Mouse (Mus musculus): Measurements from ENCODE around the gene Erp44.

Gene Erp44

GRCm38 (mm10) chr4:48279498-48280134 lies at the start of gene Erp44, which contains the start of gene Invs:
Gene Erp44, minus strand, starts transcription at chr4:48279558.
Gene Invs, plus strand, starts transcription at chr4:48279760.
- DNase-seq (ENCODE audit: low spot score) = peak; percentile 92

GRCm38 (mm10) chr4:48328042-48328441 lies 48.7 kb upstream of the Erp44 start:
- no peak for DNase-seq (ENCODE audit: low spot score)

GRCm38 (mm10) chr4:48327192-48327591 lies 47.8 kb upstream of the Erp44 start:
- no peak for DNase-seq (ENCODE audit: low spot score)

- no peak for DNase-seq (ENCODE audit: low spot score)
These were observed 42.7 kb upstream of the Erp44 start for GRCm38 (mm10) chr4:48322095-48322494.

- DNase-seq (ENCODE audit: low spot score) = no peak
These were observed 41.9 kb upstream of the Erp44 start for GRCm38 (mm10) chr4:48321276-48321675.

- no peak for DNase-seq (ENCODE audit: low spot score)
These were observed 36.7 kb upstream of the Erp44 start for GRCm38 (mm10) chr4:48316036-48316435.

GRCm38 (mm10) chr4:48314814-48315213 lies 35.5 kb upstream of the Erp44 start:
- DNase-seq (ENCODE audit: low spot score) = no peak

- DNase-seq (ENCODE audit: low spot score) = no peak
These were observed 7.9 kb upstream of the Erp44 start for GRCm38 (mm10) chr4:48287086-48287757.

GRCm38 (mm10) chr4:48281121-48281520 lies 1.8 kb upstream of the Erp44 start:
- no peak for DNase-seq (ENCODE audit: low spot score)

- peak; percentile 43 for DNase-seq (ENCODE audit: low spot score)
These were observed 431 bp downstream of the Erp44 start for GRCm38 (mm10) chr4:48278757-48279497.

GRCm38 (mm10) chr4:48277011-48277410 lies 2.3 kb downstream of the Erp44 start:
- no peak for DNase-seq (ENCODE audit: low spot score)

- DNase-seq (ENCODE audit: low spot score) = no peak
These were observed 3.6 kb downstream of the Erp44 start for GRCm38 (mm10) chr4:48275736-48276135.

GRCm38 (mm10) chr4:48273119-48273829 lies 6.1 kb downstream of the Erp44 start:
- no peak for DNase-seq (ENCODE audit: low spot score)

- no peak for DNase-seq (ENCODE audit: low spot score)
These were observed 7.5 kb downstream of the Erp44 start for GRCm38 (mm10) chr4:48271838-48272237.

GRCm38 (mm10) chr4:48270532-48270931 lies 8.8 kb downstream of the Erp44 start:
- DNase-seq (ENCODE audit: low spot score) = no peak

- DNase-seq (ENCODE audit: low spot score) = no peak
These were observed 11.2 kb downstream of the Erp44 start for GRCm38 (mm10) chr4:48268127-48268526.

GRCm38 (mm10) chr4:48267683-48268082 lies 11.7 kb downstream of the Erp44 start:
- DNase-seq (ENCODE audit: low spot score) = no peak

- no peak for DNase-seq (ENCODE audit: low spot score)
These were observed 21.3 kb downstream of the Erp44 start for GRCm38 (mm10) chr4:48258045-48258444.

GRCm38 (mm10) chr4:48253266-48253665 lies 26.1 kb downstream of the Erp44 start:
- no peak for DNase-seq (ENCODE audit: low spot score)

- no peak for DNase-seq (ENCODE audit: low spot score)
These were observed 35.1 kb downstream of the Erp44 start for GRCm38 (mm10) chr4:48244280-48244679.

GRCm38 (mm10) chr4:48243737-48244136 lies 35.6 kb downstream of the Erp44 start:
- DNase-seq (ENCODE audit: low spot score) = no peak

- no peak for DNase-seq (ENCODE audit: low spot score)
These were observed 36.9 kb downstream of the Erp44 start for GRCm38 (mm10) chr4:48242482-48242881.
